Comparison of ENCODE assay signal across 19 mouse cellular contexts in the genomic region with DNA sequence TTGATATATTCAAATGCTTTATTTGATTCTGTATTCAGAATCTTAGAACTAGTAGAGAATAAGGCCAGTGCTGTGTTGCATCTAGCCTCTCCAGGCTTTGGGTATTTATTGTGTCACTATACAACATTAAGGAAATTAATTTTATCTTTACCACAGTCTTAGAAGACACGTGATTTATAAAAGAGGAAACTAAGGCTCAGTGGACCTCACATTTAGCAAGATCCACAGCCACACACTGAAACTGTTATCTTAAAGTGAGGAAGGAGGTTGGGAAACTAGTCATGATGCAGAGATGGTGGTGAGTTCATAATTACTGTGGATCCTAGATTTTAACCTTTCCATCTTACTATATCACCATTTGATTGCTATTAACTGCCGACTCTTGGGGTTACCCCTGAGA. TPM values are rescaled to one million over a fixed set of nuclear protein-coding genes. Genes with fewer than 3 reads are reported as not detected.
DNase-seq lines count a peak whose midpoint lies in the region; ATAC-seq and TF ChIP-seq lines count a peak whose summit lies in the region.
"Had no signal": no experiment of that assay in that cellular context is flagged by ENCODE, and none has a peak within 500 bp of the region (broad histone marks: within the 10 kb centered on the region; RNA-seq: fewer than 3 reads in every experiment).

No protein-coding gene starts in this region.

- 52% methylated on average over 2 of the region's 2 CpGs for WGBS in heart, postnatal 0 days
- 94% methylated on average over 2 of the region's 2 CpGs for WGBS in forebrain, embryonic 11.5 days
- 96% methylated on average over 2 of the region's 2 CpGs for WGBS in hindbrain, embryonic 11.5 days

- TF ChIP-seq EP300 in heart, postnatal 0 days (IDR thresholded peaks at IDR 0.05; ENCODE audit: low read depth): no peak

- H3K36me3 ChIP-seq in heart, postnatal 0 days (replicated peaks; ENCODE audit: control insufficient read depth, insufficient read depth, low read length): peaks cover under 1% of the 10 kb centered on the region; the same call in 1 of the 2 replicates
- no peaks in the 10 kb centered on the region for H3K36me3 ChIP-seq in forebrain, embryonic 11.5 days (ENCODE audit: control insufficient read depth, insufficient read depth, low read length)
- no peaks in the 10 kb centered on the region for H3K36me3 ChIP-seq in hindbrain, embryonic 11.5 days (ENCODE audit: control insufficient read depth, insufficient read depth, low read length)

- no peak overlapping the region for H3K9ac ChIP-seq in heart, postnatal 0 days (replicated peaks; ENCODE audit: low read depth, low read length)
- no peak overlapping the region for H3K9ac ChIP-seq in forebrain, embryonic 11.5 days (ENCODE audit: low read length)
- no peak overlapping the region for H3K9ac ChIP-seq in hindbrain, embryonic 11.5 days (ENCODE audit: low read depth, low read length)
- H3K9ac ChIP-seq: forebrain, embryonic 15.5 days; heart, embryonic 12.5 days; hindbrain, embryonic 13.5 days had no signal

- peaks cover 19% of the 10 kb centered on the region for H3K4me1 ChIP-seq in heart, postnatal 0 days (ENCODE audit: control insufficient read depth, insufficient read depth)
- H3K4me1 ChIP-seq in bone marrow macrophage, adult 2 months (ENCODE audit: control insufficient read depth, insufficient read depth, low read length): peaks cover 25% of the 10 kb centered on the region
- H3K4me1 ChIP-seq in forebrain, embryonic 11.5 days (replicated peaks; ENCODE audit: control insufficient read depth, insufficient read depth, low read length): no peaks in the 10 kb centered on the region
- H3K4me1 ChIP-seq in hindbrain, embryonic 11.5 days (replicated peaks; ENCODE audit: control insufficient read depth, insufficient read depth, low read length): no peaks in the 10 kb centered on the region
- H3K4me1 ChIP-seq: embryonic facial prominence, embryonic 10.5 days had no signal

- intact Hi-C loops in left cerebral cortex, postnatal 14 days (cut with DNase I): no loop called here

- ATAC-seq in heart, postnatal 0 days (ENCODE audit: insufficient read depth, low read depth): no peak
- peak; percentile 98 for ATAC-seq in megakaryocyte, adult 5-6 weeks (ENCODE audit: poor library complexity, severe bottlenecking)
- ATAC-seq in forebrain, embryonic 11.5 days (replicated peaks; ENCODE audit: low FRiP score): no peak
- no peak for ATAC-seq in hindbrain, embryonic 11.5 days (ENCODE audit: low FRiP score)
- ATAC-seq: forebrain, embryonic 15.5 days; hindbrain, postnatal 0 days had no signal

- DNase-seq in heart, postnatal 0 days (ENCODE audit: low spot score): no peak
- no peak for DNase-seq in heart, postnatal 4 days
- no peak for DNase-seq in forebrain, embryonic 11.5 days (ENCODE audit: low spot score)
- DNase-seq in hindbrain, embryonic 11.5 days (ENCODE audit: low spot score): no peak
- no peak for DNase-seq in left cerebral cortex, postnatal 14 days (ENCODE audit: low spot score in 2 of 2)
- DNase-seq: adrenal gland, adult 8-10 months; cerebellum, adult 11-12 months; cerebellum, adult 9-10 months; cerebellum, postnatal 36 days; gastrocnemius, postnatal 10 days; heart, postnatal 36 days had no signal

- TF ChIP-seq CTCF in heart, postnatal 0 days (IDR thresholded peaks at IDR 0.05; ENCODE audit: low read depth): no peak
- no peak for TF ChIP-seq CTCF in bone marrow macrophage, adult 2 months (IDR thresholded peaks at IDR 0.05; ENCODE audit: low read depth, low read length)

- H3K9me3 ChIP-seq in heart, postnatal 0 days (replicated peaks; ENCODE audit: control insufficient read depth, low read length): no peaks in the 10 kb centered on the region
- H3K9me3 ChIP-seq in forebrain, embryonic 11.5 days (ENCODE audit: control insufficient read depth, low read length): no peaks in the 10 kb centered on the region
- H3K9me3 ChIP-seq in hindbrain, embryonic 11.5 days (ENCODE audit: control insufficient read depth, low read length): no peaks in the 10 kb centered on the region
- H3K9me3 ChIP-seq: embryonic facial prominence, embryonic 10.5 days; forebrain, embryonic 15.5 days; heart, embryonic 12.5 days; hindbrain, embryonic 13.5 days had no signal

- H3K4me2 ChIP-seq in heart, postnatal 0 days (ENCODE audit: low read depth, low read length): no peak overlapping the region
- H3K4me2 ChIP-seq in forebrain, embryonic 11.5 days (ENCODE audit: low read depth, low read length, severe bottlenecking): no peak overlapping the region
- H3K4me2 ChIP-seq in hindbrain, embryonic 11.5 days (replicated peaks; ENCODE audit: low read depth, low read length): no peak overlapping the region
- H3K4me2 ChIP-seq: forebrain, embryonic 15.5 days; heart, embryonic 12.5 days; hindbrain, embryonic 13.5 days had no signal

- H3K27ac ChIP-seq in heart, postnatal 0 days (ENCODE audit: low read depth): peak overlapping the region; percentile 48; the same call in 1 of the 2 replicates
- peak overlapping the region; percentile 70 for H3K27ac ChIP-seq in bone marrow macrophage, adult 2 months (ENCODE audit: insufficient read depth, low read depth, low read length)
- H3K27ac ChIP-seq in forebrain, embryonic 11.5 days (ENCODE audit: low read depth, low read length): no peak overlapping the region
- H3K27ac ChIP-seq in hindbrain, embryonic 11.5 days (ENCODE audit: low read depth, low read length): no peak overlapping the region
- H3K27ac ChIP-seq: embryonic facial prominence, embryonic 10.5 days; forebrain, embryonic 15.5 days; hindbrain, embryonic 13.5 days; hindbrain, postnatal 0 days had no signal

- H3K27me3 ChIP-seq in heart, postnatal 0 days (ENCODE audit: control insufficient read depth, insufficient read depth, low read length): no peaks in the 10 kb centered on the region
- no peaks in the 10 kb centered on the region for H3K27me3 ChIP-seq in forebrain, embryonic 11.5 days (ENCODE audit: control insufficient read depth, insufficient read depth, low read length)
- H3K27me3 ChIP-seq in hindbrain, embryonic 11.5 days (ENCODE audit: control insufficient read depth, insufficient read depth, low read length): no peaks in the 10 kb centered on the region
- H3K27me3 ChIP-seq: CH12.LX; forebrain, embryonic 15.5 days; heart, embryonic 12.5 days; hindbrain, embryonic 13.5 days had no signal

- TF ChIP-seq POLR2A in bone marrow macrophage, adult 2 months (IDR thresholded peaks at IDR 0.05; ENCODE audit: borderline replicate concordance, low read depth, low read length): no peak

- no peak overlapping the region for H3K4me3 ChIP-seq in heart, postnatal 0 days (ENCODE audit: low read depth, low read length)
- H3K4me3 ChIP-seq in bone marrow macrophage, adult 2 months (ENCODE audit: insufficient read depth, low read length): no peak overlapping the region
- no peak overlapping the region for H3K4me3 ChIP-seq in forebrain, embryonic 11.5 days (ENCODE audit: low read depth, low read length)
- no peak overlapping the region for H3K4me3 ChIP-seq in hindbrain, embryonic 11.5 days (ENCODE audit: low read depth, low read length)
- H3K4me3 ChIP-seq: embryonic facial prominence, embryonic 10.5 days; forebrain, embryonic 15.5 days; heart, embryonic 12.5 days; hindbrain, embryonic 13.5 days had no signal

RNA-seq across cellular contexts. Expression of a gene that starts 16.7 kb away (rescaled TPM):
- total RNA-seq in heart, postnatal 0 days (2014; rRNA removed; ENCODE audit: low replicate concordance): 37.4 and 40.8 TPM in 2 replicates
- 31.3 and 31.5 TPM in 2 replicates for polyA plus RNA-seq in heart, postnatal 0 days (2015; fragmentation: Nextera tagmentation; extraction: Ambion mirVana)
- total RNA-seq in heart, postnatal 4 days (2021): 10 to 100 TPM; 74.5 to 76.9 TPM
- polyA plus RNA-seq in bone marrow macrophage, adult 2 months (2012; ENCODE audit: insufficient read depth, insufficient read length, missing spikeins): 34.7 and 39.2 TPM in 2 replicates
- 64.2 and 73.2 TPM in 2 replicates for total RNA-seq in megakaryocyte, adult 5-6 weeks (2015)
- total RNA-seq in megakaryocyte, adult 5-6 weeks (2017): 34.2 and 34.5 TPM in 2 replicates
- polyA plus RNA-seq in forebrain, embryonic 11.5 days (2014; fragmentation: Nextera tagmentation; extraction: Ambion mirVana): 106 and 110 TPM in 2 replicates
- 132 and 172 TPM in 2 replicates for polyA plus RNA-seq in hindbrain, embryonic 11.5 days (2014; fragmentation: Nextera tagmentation; extraction: Ambion mirVana)
- 100 to 1,000 TPM; 205 to 206 TPM for total RNA-seq in left cerebral cortex, postnatal 14 days (2021)

Comparison
In these comparisons a context has a peak if more than half of its experiments do, and no peak if none do; other contexts are left out.
1. H3K27ac ChIP-seq: peak in heart, postnatal 0 days (single experiment) and bone marrow macrophage, adult 2 months (single experiment); none in forebrain, embryonic 11.5 days (single experiment) and hindbrain, embryonic 11.5 days (single experiment).